Mouse (Mus musculus): ENCODE data around the gene Klra2.
"Not testable (repeated sequence)": the region's sequence is repeated elsewhere in the genome, so short reads cannot be mapped to it uniquely, and the experiment has no call there.

Gene Klra2

DNA sequence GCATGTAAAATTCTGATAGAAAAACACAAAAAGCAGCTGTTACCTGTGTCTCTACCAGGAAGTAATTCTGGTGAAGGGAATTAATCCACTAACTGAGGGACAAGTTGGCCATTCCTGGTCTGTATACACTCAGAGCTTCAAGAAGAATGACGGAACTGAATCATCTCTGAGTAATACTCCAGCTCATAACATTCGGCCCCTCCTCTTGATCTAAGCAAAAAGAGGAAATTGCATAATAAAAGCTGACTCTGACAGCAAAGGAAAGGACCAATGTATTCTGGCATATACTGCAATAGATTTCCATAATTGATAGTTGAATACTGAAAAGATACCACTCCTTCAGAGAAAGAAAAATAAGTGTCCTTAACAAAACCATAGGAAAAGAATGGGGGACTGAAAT lies at the start of gene Klra2:
TSS of gene Klra2 (minus strand) at position 157 of the 400 bp plus-strand sequence.
- no peak for DNase-seq (ENCODE audit: low read depth, low spot score)

- DNase-seq (ENCODE audit: low read depth, low spot score) = no peak
Measured at GRCm38 (mm10) chr6:131294435-131295112, 47.4 kb upstream of the Klra2 start.

DNA sequence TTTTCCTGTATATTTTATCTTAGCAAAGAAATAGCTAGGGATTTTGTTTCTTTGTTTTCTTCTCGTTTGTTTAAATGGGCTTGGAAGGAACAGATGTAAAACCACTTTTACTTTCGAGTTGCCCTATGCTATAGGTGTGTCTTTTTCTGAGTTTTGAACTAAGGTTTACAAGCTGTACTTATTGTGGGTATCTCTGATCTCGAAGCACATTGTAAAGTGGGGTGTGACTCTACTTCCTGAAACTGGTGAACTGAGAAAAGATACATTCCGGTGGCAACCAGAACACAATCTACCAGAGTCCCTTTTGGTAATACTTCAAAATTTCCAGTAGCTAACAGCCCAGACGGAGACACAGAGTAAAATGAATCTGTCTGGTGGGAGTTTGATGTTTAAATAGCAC lies 46.8 kb upstream of the Klra2 start:
- peak; percentile 48 for DNase-seq (ENCODE audit: low read depth, low spot score)

- peak; percentile 89 for DNase-seq (ENCODE audit: low read depth, low spot score)
Measured at GRCm38 (mm10) chr6:131292991-131293788, 46.0 kb upstream of the Klra2 start, which contains the start of gene Magohb. TSS of gene Magohb (minus strand) at chr6:131293244.

GRCm38 (mm10) chr6:131292276-131292990 lies 45.3 kb upstream of the Klra2 start:
- DNase-seq (ENCODE audit: low read depth, low spot score) = no peak

- DNase-seq (ENCODE audit: low read depth, low spot score) = peak; percentile 31
Measured at GRCm38 (mm10) chr6:131290430-131290829, 43.3 kb upstream of the Klra2 start.

- not testable (repeated sequence) for DNase-seq (ENCODE audit: low read depth, low spot score)
Measured at GRCm38 (mm10) chr6:131278160-131278559, 31.0 kb upstream of the Klra2 start.

- DNase-seq (ENCODE audit: low read depth, low spot score) = peak; percentile 33
Measured at GRCm38 (mm10) chr6:131276659-131277058, 29.5 kb upstream of the Klra2 start.

- DNase-seq (ENCODE audit: low read depth, low spot score) = no peak
Measured at GRCm38 (mm10) chr6:131272311-131272710, 25.1 kb upstream of the Klra2 start.

- no peak for DNase-seq (ENCODE audit: low read depth, low spot score)
Measured at GRCm38 (mm10) chr6:131270312-131270711, 23.1 kb upstream of the Klra2 start.

DNA sequence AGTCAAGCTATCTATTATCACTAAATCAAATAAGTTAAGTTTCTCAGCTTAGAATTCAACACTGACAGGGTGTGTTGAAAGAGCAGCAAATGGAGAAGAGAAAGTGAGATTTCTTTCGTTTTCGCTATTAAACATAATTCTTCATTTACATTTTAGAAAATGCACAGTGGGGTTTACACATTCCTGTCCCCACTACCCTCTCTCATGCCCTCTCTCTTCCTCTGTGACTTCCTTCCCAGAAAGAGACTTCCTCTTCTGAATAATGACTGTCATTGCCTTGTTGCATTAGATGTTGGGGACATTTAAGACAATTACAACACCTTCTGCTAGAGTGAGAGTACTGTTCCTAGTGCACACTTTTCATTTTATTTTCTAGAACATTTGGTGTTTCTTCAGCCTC lies 22.4 kb upstream of the Klra2 start:
- no peak for DNase-seq (ENCODE audit: low read depth, low spot score)

DNA sequence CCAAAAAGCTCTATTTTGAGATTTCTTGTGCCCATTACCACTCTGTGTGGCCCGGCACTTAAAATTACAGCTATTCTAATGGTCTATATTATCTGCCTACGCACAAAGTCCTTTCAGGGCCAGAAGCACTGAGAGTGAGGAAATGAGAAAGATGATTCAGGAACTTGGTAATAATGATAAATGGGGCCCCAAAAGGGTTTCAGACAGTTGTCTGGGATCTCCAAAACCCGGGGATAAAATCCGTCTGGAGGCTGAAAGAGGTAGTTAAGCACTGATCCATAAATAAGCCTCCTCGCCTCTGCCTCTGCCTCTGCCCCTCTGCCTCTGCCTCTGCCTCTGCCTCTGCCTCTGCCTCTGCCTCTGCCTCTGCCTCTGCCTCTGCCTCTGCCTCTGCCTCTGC lies 17.0 kb upstream of the Klra2 start:
- DNase-seq (ENCODE audit: low read depth, low spot score) = no peak

GRCm38 (mm10) chr6:131262778-131263177 lies 15.6 kb upstream of the Klra2 start:
- no peak for DNase-seq (ENCODE audit: low read depth, low spot score)

DNA sequence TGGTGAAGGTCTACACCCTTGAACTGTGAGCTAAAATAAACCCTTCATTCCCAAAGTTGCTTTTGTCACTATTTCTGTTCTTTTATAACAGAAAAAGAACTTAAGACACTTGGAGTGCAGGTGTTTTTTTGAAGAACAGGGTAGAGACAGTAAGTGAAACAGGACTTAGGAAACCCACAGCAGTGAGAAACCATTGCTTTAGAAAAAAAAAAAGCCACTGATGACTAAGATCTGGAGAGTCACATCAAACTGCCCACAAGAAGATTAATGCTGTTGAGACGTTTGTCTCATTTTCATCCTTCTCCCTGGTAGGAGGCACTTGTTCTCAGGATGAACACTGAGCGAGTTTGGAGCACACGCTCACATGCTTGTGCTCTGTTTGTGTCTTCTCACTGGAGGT lies 14.8 kb upstream of the Klra2 start:
- DNase-seq (ENCODE audit: low read depth, low spot score) = peak; percentile 24

- no peak for DNase-seq (ENCODE audit: low read depth, low spot score)
Measured at GRCm38 (mm10) chr6:131245081-131245480, 2.1 kb downstream of the Klra2 start.
